Mouse (Mus musculus): ENCODE measurements at regions not wholly inside any gene's neighbourhood (a gene's known extent, or its start where the extent isn't known, plus 50 kb on each side); places are given as distances from the start of the nearest gene placed in this dataset.

DNA sequence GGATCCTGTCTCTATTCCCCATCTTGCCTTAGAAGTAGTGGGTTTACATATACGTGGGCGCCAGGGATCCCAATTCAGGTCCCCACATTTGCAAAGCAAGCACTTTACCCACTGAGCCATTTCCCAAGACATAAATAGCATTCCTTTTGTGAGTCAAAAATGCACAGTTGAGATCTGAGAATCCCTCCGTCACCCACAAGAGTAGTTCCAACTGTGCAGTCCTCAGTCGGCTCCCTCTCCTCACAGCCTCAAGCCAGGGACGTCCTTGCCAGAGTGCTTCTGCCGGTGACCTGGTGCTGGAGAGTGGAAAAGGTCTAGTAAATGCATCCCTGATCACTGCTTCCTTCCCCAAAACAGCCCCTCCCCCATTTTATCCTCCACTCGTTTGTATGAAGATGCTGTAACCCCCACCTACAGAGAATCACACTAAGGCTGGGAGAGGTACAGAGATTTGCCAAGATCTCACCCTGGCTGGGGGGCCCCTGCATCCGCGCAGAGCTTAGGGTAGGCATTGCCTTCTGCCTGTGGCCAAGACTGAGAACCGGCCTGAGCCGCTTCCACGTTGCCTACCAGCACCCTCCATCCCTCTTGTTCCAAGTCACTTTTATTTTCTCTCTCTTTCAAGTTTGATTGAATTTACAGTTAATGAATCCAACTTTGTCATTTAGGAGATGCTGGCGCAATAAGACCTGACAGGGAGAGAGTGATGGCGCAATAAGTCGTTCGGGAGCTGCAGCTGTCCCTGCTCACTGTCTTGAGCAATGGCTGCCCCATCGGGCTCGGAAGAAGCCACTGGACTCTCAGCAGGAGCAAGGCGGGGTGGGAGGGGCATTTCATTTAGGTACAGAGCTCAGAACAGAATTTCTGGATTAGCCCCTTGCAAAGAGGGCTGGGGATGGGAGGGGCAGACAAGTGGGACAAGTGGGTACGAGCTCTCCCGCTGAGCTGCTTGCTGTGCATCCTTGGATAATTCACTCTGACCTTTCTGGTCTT lies 74.5 kb upstream of the Zfp618 start:
- DNase-seq = no peak

DNA sequence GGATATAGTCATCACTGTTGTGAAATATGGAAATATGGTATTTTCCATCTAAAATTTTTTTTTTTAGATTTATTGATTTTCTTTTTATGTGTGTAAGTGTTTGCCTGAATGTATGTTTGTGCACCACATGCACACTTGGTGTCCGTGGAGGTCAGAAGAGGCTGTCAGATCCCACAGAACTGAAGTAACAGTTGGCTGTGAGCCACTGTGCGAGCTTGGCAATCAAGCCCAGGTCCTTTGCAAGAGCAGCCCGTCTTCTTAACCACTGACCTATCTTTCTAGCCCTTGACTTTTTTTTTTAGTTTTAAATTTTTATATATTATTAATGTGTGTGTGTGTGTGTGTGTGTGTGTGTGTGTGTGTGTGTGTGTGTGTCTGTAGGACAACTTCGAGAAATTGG lies 52.5 kb upstream of the Zfp618 start:
- DNase-seq = no peak

Data from liver (tissue).